Mouse (Mus musculus): ENCODE data around the gene Akt3. TPM values are rescaled to one million over a fixed set of nuclear protein-coding genes. Genes with fewer than 3 reads are reported as not detected.

Gene Akt3
- polyA plus RNA-seq, 1 experiment from 2014 or later, result 27.9 TPM

DNA sequence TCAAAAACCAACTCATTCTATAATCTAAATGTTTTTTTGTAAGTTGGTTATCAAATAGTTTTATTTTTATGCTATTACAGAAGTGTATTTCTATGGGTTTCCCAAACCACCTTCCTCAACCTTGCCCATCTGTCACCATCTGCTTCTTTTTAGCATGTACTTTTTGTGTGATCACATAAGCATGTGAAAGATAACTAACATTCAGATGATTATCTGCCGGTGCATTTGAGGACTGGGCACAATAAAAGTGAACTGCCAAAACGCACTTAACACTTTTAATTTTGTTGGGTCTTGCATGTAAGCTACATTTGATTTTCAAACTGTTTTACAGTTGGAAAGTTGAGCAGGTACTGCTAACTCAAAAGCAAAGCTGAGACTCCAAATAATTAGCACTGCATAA is 203.1 kb downstream of the Akt3 start:
- 78% methylated on average over 2 of the region's 2 CpGs for WGBS

DNA sequence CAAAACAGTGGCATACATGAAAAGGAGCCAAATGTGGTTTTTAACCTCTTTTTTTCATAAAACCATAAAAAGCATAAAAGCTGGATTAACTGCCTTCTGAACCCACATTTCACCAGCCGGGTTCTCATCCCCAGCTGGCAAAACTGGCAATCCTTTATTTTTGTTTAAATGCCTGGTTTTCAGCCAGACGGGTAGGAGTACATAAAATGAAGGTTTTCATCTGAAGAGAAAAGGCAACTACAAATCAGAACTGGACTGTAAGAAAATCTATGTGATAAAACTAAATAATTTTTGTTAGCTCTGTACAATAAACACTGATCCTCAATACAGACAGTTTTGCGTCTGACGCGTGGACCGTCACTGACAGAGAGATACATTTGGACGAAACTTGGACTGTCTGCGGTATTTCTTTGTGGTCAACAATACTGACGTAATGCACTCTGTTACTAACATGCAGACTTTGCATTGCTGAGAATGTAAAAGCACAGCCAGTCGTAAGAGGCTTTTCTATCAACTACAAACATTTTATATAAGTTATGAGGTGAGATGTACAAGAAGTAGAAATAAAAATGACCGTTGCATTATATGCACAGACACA is 206.5 kb downstream of the Akt3 start:
- Histone ChIP-seq H3K9me3 (ENCODE audit: control insufficient read depth, low read length) (no peaks in the 10 kb centered on the region), H3K4me3 (ENCODE audit: low read depth, low read length) (no peak overlapping the region), H3K27ac (ENCODE audit: low read depth, low read length) (no peak overlapping the region)

More for the DNA sequence above, 203.1 kb downstream of the Akt3 start:
- ATAC-seq (ENCODE audit: low FRiP score), result no peak
- H3K9ac ChIP-seq (ENCODE audit: low read length), result no peak overlapping the region
- 0 out of 2 replicates have a peak, but pooled peaks cover 4% of the 10 kb centered on the region for H3K4me1 ChIP-seq (ENCODE audit: control insufficient read depth, insufficient read depth, low read length)
- no peak for DNase-seq (ENCODE audit: low spot score, missing footprints)
- no peaks in the 10 kb centered on the region for H3K27me3 ChIP-seq (ENCODE audit: control insufficient read depth, insufficient read depth, low read length)
- no peak overlapping the region for H3K4me3 ChIP-seq (ENCODE audit: low read depth, low read length)
- H3K27ac ChIP-seq (ENCODE audit: low read depth, low read length), result no peak overlapping the region
- H3K36me3 ChIP-seq (ENCODE audit: control insufficient read depth, insufficient read depth, low read length), result no peaks in the 10 kb centered on the region
- H3K9me3 ChIP-seq (ENCODE audit: control insufficient read depth, low read length), result no peaks in the 10 kb centered on the region
- no peak overlapping the region for H3K4me2 ChIP-seq

DNA sequence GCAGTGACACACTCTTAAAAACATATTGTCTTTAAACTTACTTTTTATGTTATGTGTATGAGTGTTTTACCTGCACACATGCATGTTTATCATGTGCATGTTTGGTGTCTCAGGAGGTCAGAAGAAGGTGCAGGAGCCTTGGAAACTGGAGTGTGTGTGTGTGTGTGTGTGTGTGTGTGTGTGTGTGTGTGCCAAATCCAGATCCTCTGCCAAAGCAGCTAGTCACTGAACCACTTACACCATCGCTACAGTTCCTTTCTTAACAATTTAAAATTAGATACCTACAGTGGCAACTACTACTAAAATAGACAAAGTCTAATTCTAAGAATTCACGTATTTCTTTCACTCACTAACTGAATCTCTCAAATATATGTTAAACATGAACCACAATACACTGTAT is 209.2 kb downstream of the Akt3 start:
- H3K4me1 ChIP-seq (ENCODE audit: control insufficient read depth, insufficient read depth, low read length), result no peaks in the 10 kb centered on the region
- ATAC-seq (ENCODE audit: low FRiP score) (no peak), DNase-seq (ENCODE audit: low spot score, missing footprints) (no peak)
- no peak overlapping the region for H3K4me2 ChIP-seq
- no peak overlapping the region for H3K27ac ChIP-seq (ENCODE audit: low read depth, low read length)
- no peaks in the 10 kb centered on the region for H3K36me3 ChIP-seq (ENCODE audit: control insufficient read depth, insufficient read depth, low read length)
- no peak overlapping the region for H3K9ac ChIP-seq (ENCODE audit: low read length)
- H3K4me3 ChIP-seq (ENCODE audit: low read depth, low read length), result no peak overlapping the region
- 90% methylated on average over 2 of the region's 2 CpGs for WGBS
- no peaks in the 10 kb centered on the region for H3K27me3 ChIP-seq (ENCODE audit: control insufficient read depth, insufficient read depth, low read length)
- no peaks in the 10 kb centered on the region for H3K9me3 ChIP-seq (ENCODE audit: control insufficient read depth, low read length)

More for the DNA sequence above, 206.5 kb downstream of the Akt3 start:
- H3K4me2 ChIP-seq, result no peak overlapping the region
- WGBS, result 91% methylated on average over 11 of the region's 11 CpGs
- no peaks in the 10 kb centered on the region for H3K27me3 ChIP-seq (ENCODE audit: control insufficient read depth, insufficient read depth, low read length)
- ATAC-seq (ENCODE audit: low FRiP score) (no peak), DNase-seq (ENCODE audit: low spot score, missing footprints) (no peak)
- no peak overlapping the region for H3K9ac ChIP-seq (ENCODE audit: low read length)
- H3K4me1 ChIP-seq (ENCODE audit: control insufficient read depth, insufficient read depth, low read length), result 0 out of 2 replicates have a peak, but pooled peaks cover 4% of the 10 kb centered on the region
- H3K36me3 ChIP-seq (ENCODE audit: control insufficient read depth, insufficient read depth, low read length), result no peaks in the 10 kb centered on the region

GRCm38 (mm10) chr1:177046963-177047362 is 211.0 kb downstream of the Akt3 start:
- Histone ChIP-seq H3K4me3 (ENCODE audit: low read depth, low read length) (no peak overlapping the region), H3K4me2 (no peak overlapping the region), H3K9ac (ENCODE audit: low read length) (no peak overlapping the region), H3K36me3 (ENCODE audit: control insufficient read depth, insufficient read depth, low read length) (no peaks in the 10 kb centered on the region), H3K9me3 (ENCODE audit: control insufficient read depth, low read length) (no peaks in the 10 kb centered on the region), H3K27ac (ENCODE audit: low read depth, low read length) (no peak overlapping the region), H3K27me3 (ENCODE audit: control insufficient read depth, insufficient read depth, low read length) (no peaks in the 10 kb centered on the region), H3K4me1 (ENCODE audit: control insufficient read depth, insufficient read depth, low read length) (no peaks in the 10 kb centered on the region)
- DNase-seq (ENCODE audit: low spot score, missing footprints) (no peak), ATAC-seq (ENCODE audit: low FRiP score) (no peak)
- 93% methylated on average over 2 of the region's 2 CpGs for WGBS

DNA sequence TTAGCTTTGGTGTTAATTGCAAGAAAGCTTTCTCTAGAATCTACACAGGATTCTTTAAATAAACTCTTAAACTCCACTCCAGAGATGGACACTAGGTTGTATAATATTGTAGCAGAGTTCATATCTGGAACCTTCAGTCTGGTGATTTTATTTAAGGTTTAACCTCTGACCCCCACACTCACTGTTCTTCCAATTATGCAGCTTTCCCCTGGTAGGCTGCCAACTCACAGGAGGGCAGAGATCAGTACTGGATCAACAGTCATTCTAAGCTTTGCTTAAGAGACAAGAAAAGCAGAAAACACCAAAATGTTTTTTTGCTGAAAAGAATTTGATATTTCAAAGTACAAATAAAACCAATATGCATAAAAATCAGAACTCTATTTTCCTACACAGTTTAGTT is 212.1 kb downstream of the Akt3 start:
- no peaks in the 10 kb centered on the region for H3K36me3 ChIP-seq (ENCODE audit: control insufficient read depth, insufficient read depth, low read length)
- ATAC-seq (ENCODE audit: low FRiP score), result no peak

DNA sequence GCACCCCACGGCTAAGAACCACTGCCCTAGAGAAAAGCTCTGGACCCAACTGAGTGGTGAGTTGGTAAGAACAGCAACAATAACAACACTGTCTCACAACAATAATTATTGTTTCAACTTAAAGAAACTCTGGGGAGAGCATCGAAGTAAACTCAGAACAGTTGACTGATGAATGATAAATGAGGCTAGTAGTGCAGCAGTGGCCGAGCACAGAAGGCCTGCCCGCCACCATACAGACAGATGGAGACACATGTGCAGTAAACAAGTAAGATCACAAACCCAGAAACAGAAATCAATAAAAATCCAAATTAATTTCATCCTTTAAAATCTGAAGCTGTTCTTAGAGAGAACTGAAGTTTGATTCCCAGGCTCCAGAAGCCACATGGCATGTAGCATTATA is 217.9 kb downstream of the Akt3 start:
- Histone ChIP-seq H3K9ac (ENCODE audit: low read length) (no peak overlapping the region), H3K27me3 (ENCODE audit: control insufficient read depth, insufficient read depth, low read length) (no peaks in the 10 kb centered on the region), H3K4me1 (ENCODE audit: control insufficient read depth, insufficient read depth, low read length) (peaks cover 3% of the 10 kb centered on the region; the same call in 1 of the 2 replicates), H3K36me3 (ENCODE audit: control insufficient read depth, insufficient read depth, low read length) (no peaks in the 10 kb centered on the region), H3K9me3 (ENCODE audit: control insufficient read depth, low read length) (no peaks in the 10 kb centered on the region), H3K27ac (ENCODE audit: low read depth, low read length) (no peak overlapping the region), H3K4me3 (ENCODE audit: low read depth, low read length) (no peak overlapping the region), H3K4me2 (no peak overlapping the region)
- 50% methylated on average over 4 of the region's 4 CpGs for WGBS
- DNase-seq (ENCODE audit: low spot score, missing footprints) (no peak), ATAC-seq (ENCODE audit: low FRiP score) (no peak; the same call in 1 of the 2 replicates)

More for the DNA sequence above, 212.1 kb downstream of the Akt3 start:
- Histone ChIP-seq H3K4me3 (ENCODE audit: low read depth, low read length) (no peak overlapping the region), H3K9me3 (ENCODE audit: control insufficient read depth, low read length) (no peaks in the 10 kb centered on the region), H3K27me3 (ENCODE audit: control insufficient read depth, insufficient read depth, low read length) (no peaks in the 10 kb centered on the region), H3K9ac (ENCODE audit: low read length) (no peak overlapping the region), H3K27ac (ENCODE audit: low read depth, low read length) (no peak overlapping the region), H3K4me1 (ENCODE audit: control insufficient read depth, insufficient read depth, low read length) (no peaks in the 10 kb centered on the region), H3K4me2 (no peak overlapping the region)
- no peak for DNase-seq (ENCODE audit: low spot score, missing footprints)

- Histone ChIP-seq H3K4me3 (ENCODE audit: low read depth, low read length) (no peak overlapping the region), H3K9me3 (ENCODE audit: control insufficient read depth, low read length) (no peaks in the 10 kb centered on the region), H3K9ac (ENCODE audit: low read length) (no peak overlapping the region), H3K4me1 (ENCODE audit: control insufficient read depth, insufficient read depth, low read length) (peaks cover 3% of the 10 kb centered on the region; the same call in 1 of the 2 replicates), H3K27me3 (ENCODE audit: control insufficient read depth, insufficient read depth, low read length) (no peaks in the 10 kb centered on the region), H3K36me3 (ENCODE audit: control insufficient read depth, insufficient read depth, low read length) (no peaks in the 10 kb centered on the region), H3K27ac (ENCODE audit: low read depth, low read length) (no peak overlapping the region), H3K4me2 (no peak overlapping the region)
- DNase-seq (ENCODE audit: low spot score, missing footprints), result no peak
- WGBS, result 78% methylated on average over 6 of the region's 6 CpGs
- no peak for ATAC-seq (ENCODE audit: low FRiP score)
Measured at GRCm38 (mm10) chr1:177039093-177039674, 218.8 kb downstream of the Akt3 start.

DNA sequence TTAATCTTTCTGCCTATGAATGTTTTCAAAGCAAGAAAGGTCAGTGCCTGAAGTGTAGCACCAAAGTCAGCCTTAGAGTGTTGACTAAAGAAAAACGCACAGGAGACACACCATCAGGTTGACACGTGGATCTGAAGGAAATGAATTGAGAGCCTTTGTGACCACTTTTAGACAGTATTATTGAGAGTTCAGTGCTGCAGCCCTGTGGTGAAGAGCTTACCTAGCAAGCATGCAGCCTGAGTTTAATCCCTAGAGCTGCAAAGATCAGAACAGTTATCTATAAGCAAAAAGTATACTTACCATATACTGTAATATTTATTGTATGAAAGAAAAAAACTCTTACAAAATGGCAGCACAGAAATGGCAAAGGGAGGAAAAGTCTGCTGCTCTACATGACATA is 219.6 kb downstream of the Akt3 start:
- Histone ChIP-seq H3K27me3 (ENCODE audit: control insufficient read depth, insufficient read depth, low read length) (no peaks in the 10 kb centered on the region), H3K36me3 (ENCODE audit: control insufficient read depth, insufficient read depth, low read length) (no peaks in the 10 kb centered on the region), H3K4me2 (no peak overlapping the region), H3K4me1 (ENCODE audit: control insufficient read depth, insufficient read depth, low read length) (peaks cover 3% of the 10 kb centered on the region; the same call in 1 of the 2 replicates), H3K4me3 (ENCODE audit: low read depth, low read length) (no peak overlapping the region), H3K27ac (ENCODE audit: low read depth, low read length) (no peak overlapping the region), H3K9ac (ENCODE audit: low read length) (no peak overlapping the region), H3K9me3 (ENCODE audit: control insufficient read depth, low read length) (no peaks in the 10 kb centered on the region)
- DNase-seq (ENCODE audit: low spot score, missing footprints), result no peak
- WGBS, result 42% methylated on average over 2 of the region's 2 CpGs
- peak; percentile 20; the same call in 1 of the 2 replicates for ATAC-seq (ENCODE audit: low FRiP score)

GRCm38 (mm10) chr1:177035460-177035859 is 222.5 kb downstream of the Akt3 start:
- ATAC-seq (ENCODE audit: low FRiP score) (no peak), DNase-seq (ENCODE audit: low spot score, missing footprints) (no peak)
- H3K4me3 ChIP-seq (ENCODE audit: low read depth, low read length), result no peak overlapping the region
- no peaks in the 10 kb centered on the region for H3K27me3 ChIP-seq (ENCODE audit: control insufficient read depth, insufficient read depth, low read length)
- H3K9ac ChIP-seq (ENCODE audit: low read length), result no peak overlapping the region
- H3K4me1 ChIP-seq (ENCODE audit: control insufficient read depth, insufficient read depth, low read length), result peaks cover 3% of the 10 kb centered on the region; the same call in 1 of the 2 replicates
- no peaks in the 10 kb centered on the region; the same call in 1 of the 2 replicates for H3K36me3 ChIP-seq (ENCODE audit: control insufficient read depth, insufficient read depth, low read length)
- 82% methylated on average over 2 of the region's 2 CpGs for WGBS
- no peak overlapping the region for H3K4me2 ChIP-seq
- H3K27ac ChIP-seq (ENCODE audit: low read depth, low read length), result no peak overlapping the region
- no peaks in the 10 kb centered on the region for H3K9me3 ChIP-seq (ENCODE audit: control insufficient read depth, low read length)

All from midbrain, embryonic 11.5 days (tissue).